Mouse (Mus musculus): ENCODE results near the gene Adprh. TPM values are rescaled to one million over a fixed set of nuclear protein-coding genes. Genes with fewer than 3 reads are reported as not detected.
"Not testable (repeated sequence)": the region's sequence is repeated elsewhere in the genome, so short reads cannot be mapped to it uniquely, and the experiment has no call there.

Gene Adprh
- total and polyA plus RNA-seq, 3 experiments, result 23.4 to 27.9 (median 25.2) TPM

- no peak overlapping the region for H3K27ac ChIP-seq
- DNase-seq, result no peak
- no peaks in the 10 kb centered on the region for H3K79me2 ChIP-seq (replicated peaks; ENCODE audit: control insufficient read depth, insufficient read depth, low read length)
- 91% methylated on average over 7 of the region's 7 CpGs for WGBS
- H3K27me3 ChIP-seq (ENCODE audit: control insufficient read depth, insufficient read depth, low read length), result no peaks in the 10 kb centered on the region
- no peaks in the 10 kb centered on the region; the same call in 1 of the 2 replicates for H3K4me1 ChIP-seq (ENCODE audit: control insufficient read depth, insufficient read depth, low read length)
- H3K4me3 ChIP-seq, result no peak overlapping the region
- intact Hi-C loops (cut with DNase I), result no loop called here
- H3K36me3 ChIP-seq (ENCODE audit: control insufficient read depth, insufficient read depth, low read length), result no peaks in the 10 kb centered on the region
- no peak for TF ChIP-seq CTCF (IDR thresholded peaks at IDR 0.05)
- no peak overlapping the region for H3K9ac ChIP-seq (ENCODE audit: low read depth, low read length)
These were observed 1.8 kb downstream of the Adprh start for GRCm38 (mm10) chr16:38450707-38451106.

DNA sequence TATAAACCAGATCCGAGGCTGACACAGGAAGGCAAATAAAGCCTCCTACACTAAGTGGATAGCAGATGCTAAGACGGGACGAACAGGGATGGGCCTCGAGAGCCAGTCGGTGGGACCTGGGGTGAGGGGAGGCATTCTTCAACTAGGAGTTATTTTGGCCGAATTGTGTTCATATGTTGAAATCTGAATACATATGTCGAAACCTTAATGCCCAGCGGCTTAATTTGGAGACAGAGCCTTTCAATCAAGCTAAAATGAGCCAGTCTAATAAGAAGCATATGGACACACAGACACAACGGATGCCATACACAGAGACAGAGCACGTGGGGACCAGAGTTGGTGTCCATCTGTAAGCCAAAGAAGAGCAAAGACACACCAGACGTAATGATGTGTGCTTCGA, 4.0 kb downstream of the Adprh start:
- H3K79me2 ChIP-seq (replicated peaks; ENCODE audit: control insufficient read depth, insufficient read depth, low read length), result no peaks in the 10 kb centered on the region
- no peak overlapping the region for H3K27ac ChIP-seq
- H3K9ac ChIP-seq (ENCODE audit: low read depth, low read length), result no peak overlapping the region
- H3K36me3 ChIP-seq (ENCODE audit: control insufficient read depth, insufficient read depth, low read length), result peaks cover 2% of the 10 kb centered on the region; the same call in 1 of the 2 replicates
- peaks cover 1% of the 10 kb centered on the region for H3K4me1 ChIP-seq (ENCODE audit: control insufficient read depth, insufficient read depth, low read length)
- no peaks in the 10 kb centered on the region for H3K27me3 ChIP-seq (ENCODE audit: control insufficient read depth, insufficient read depth, low read length)
- DNase-seq, result no peak
- 95% methylated on average over 12 of the region's 12 CpGs for WGBS
- no peak overlapping the region for H3K4me3 ChIP-seq
- no peak for TF ChIP-seq POLR2A (IDR thresholded peaks at IDR 0.05; ENCODE audit: insufficient read depth, low read depth, low read length)
- TF ChIP-seq EP300 (IDR thresholded peaks at IDR 0.05; ENCODE audit: insufficient read depth, low read depth, low read length), result no peak
- no peak for TF ChIP-seq CTCF (IDR thresholded peaks at IDR 0.05)
- intact Hi-C loops (cut with DNase I), result no loop called here

DNA sequence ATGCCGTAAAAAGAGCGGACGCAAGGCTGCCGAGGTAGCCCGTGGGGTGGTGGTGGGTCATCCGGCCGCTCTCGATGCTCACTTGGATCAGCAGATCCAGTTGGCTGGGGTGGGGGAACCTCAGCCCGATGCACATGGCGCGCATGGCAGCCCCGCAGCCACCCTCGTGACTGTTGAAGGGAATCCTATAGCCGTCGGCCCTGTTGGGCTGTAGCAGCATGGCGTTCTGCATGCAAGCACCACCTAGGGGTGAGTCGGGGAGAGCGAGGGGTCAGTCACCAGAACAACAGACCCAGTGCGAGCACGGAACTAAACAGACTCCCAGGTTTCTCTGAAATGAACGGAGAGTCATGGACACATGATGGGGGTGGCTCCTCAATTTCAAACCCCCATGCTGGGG, 5.1 kb downstream of the Adprh start:
- no peak for DNase-seq
- intact Hi-C loops (cut with DNase I), result no loop called here
- H3K4me1 ChIP-seq (ENCODE audit: control insufficient read depth, insufficient read depth, low read length), result peaks cover 1% of the 10 kb centered on the region; the same call in 1 of the 2 replicates
- H3K27ac ChIP-seq, result no peak overlapping the region
- no peak overlapping the region for H3K4me3 ChIP-seq
- H3K9ac ChIP-seq (ENCODE audit: low read depth, low read length), result no peak overlapping the region
- WGBS, result 91% methylated on average over 21 of the region's 21 CpGs
- TF ChIP-seq POLR2A (IDR thresholded peaks at IDR 0.05; ENCODE audit: insufficient read depth, low read depth, low read length) (no peak), CTCF (IDR thresholded peaks at IDR 0.05) (no peak), EP300 (IDR thresholded peaks at IDR 0.05; ENCODE audit: insufficient read depth, low read depth, low read length) (no peak)
- H3K27me3 ChIP-seq (ENCODE audit: control insufficient read depth, insufficient read depth, low read length), result no peaks in the 10 kb centered on the region
- H3K36me3 ChIP-seq (ENCODE audit: control insufficient read depth, insufficient read depth, low read length), result peaks cover 2% of the 10 kb centered on the region; the same call in 1 of the 2 replicates
- no peaks in the 10 kb centered on the region for H3K79me2 ChIP-seq (replicated peaks; ENCODE audit: control insufficient read depth, insufficient read depth, low read length)

DNA sequence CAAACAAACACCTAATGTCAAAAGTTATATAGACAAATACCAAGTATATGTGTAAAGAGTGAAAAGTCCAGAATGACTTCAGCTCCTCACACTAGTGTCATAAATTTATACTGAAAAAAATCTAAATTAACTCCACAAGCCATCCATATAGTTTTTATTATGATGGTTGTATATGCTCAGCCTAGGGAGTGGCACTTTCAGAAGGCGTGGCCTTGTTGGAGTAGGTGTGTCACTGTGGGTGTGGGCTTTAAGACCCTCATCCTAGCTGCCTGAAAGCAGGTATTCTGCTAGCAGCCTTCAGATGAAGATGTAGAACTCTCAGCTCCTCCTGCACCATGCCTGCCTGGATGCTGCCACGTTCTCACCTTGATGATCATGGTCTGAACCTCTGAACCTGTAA, 6.4 kb downstream of the Adprh start:
- 99% methylated on average over 2 of the region's 2 CpGs for WGBS
- H3K4me3 ChIP-seq; H3K27ac ChIP-seq; H3K9ac ChIP-seq (ENCODE audit: low read depth, low read length); H3K27me3 ChIP-seq (ENCODE audit: control insufficient read depth, insufficient read depth, low read length); DNase-seq; intact Hi-C loops (cut with DNase I); H3K36me3 ChIP-seq (ENCODE audit: control insufficient read depth, insufficient read depth, low read length); H3K79me2 ChIP-seq (replicated peaks; ENCODE audit: control insufficient read depth, insufficient read depth, low read length); H3K4me1 ChIP-seq (ENCODE audit: control insufficient read depth, insufficient read depth, low read length): not testable (repeated sequence)

GRCm38 (mm10) chr16:38445576-38445975, 6.9 kb downstream of the Adprh start:
- Histone ChIP-seq H3K27me3 (ENCODE audit: control insufficient read depth, insufficient read depth, low read length) (no peaks in the 10 kb centered on the region), H3K36me3 (ENCODE audit: control insufficient read depth, insufficient read depth, low read length) (peaks cover 2% of the 10 kb centered on the region; the same call in 1 of the 2 replicates), H3K27ac (no peak overlapping the region), H3K9ac (ENCODE audit: low read depth, low read length) (no peak overlapping the region), H3K4me1 (ENCODE audit: control insufficient read depth, insufficient read depth, low read length) (peaks cover 1% of the 10 kb centered on the region; the same call in 1 of the 2 replicates), H3K79me2 (replicated peaks; ENCODE audit: control insufficient read depth, insufficient read depth, low read length) (no peaks in the 10 kb centered on the region), H3K4me3 (no peak overlapping the region)
- intact Hi-C loops (cut with DNase I), result no loop called here
- no peak for DNase-seq
- WGBS, result 97% methylated on average over 20 of the region's 20 CpGs
- no peak for TF ChIP-seq POLR2A (IDR thresholded peaks at IDR 0.05; ENCODE audit: insufficient read depth, low read depth, low read length)
- TF ChIP-seq CTCF (IDR thresholded peaks at IDR 0.05), result no peak
- no peak for TF ChIP-seq EP300 (IDR thresholded peaks at IDR 0.05; ENCODE audit: insufficient read depth, low read depth, low read length)

DNA sequence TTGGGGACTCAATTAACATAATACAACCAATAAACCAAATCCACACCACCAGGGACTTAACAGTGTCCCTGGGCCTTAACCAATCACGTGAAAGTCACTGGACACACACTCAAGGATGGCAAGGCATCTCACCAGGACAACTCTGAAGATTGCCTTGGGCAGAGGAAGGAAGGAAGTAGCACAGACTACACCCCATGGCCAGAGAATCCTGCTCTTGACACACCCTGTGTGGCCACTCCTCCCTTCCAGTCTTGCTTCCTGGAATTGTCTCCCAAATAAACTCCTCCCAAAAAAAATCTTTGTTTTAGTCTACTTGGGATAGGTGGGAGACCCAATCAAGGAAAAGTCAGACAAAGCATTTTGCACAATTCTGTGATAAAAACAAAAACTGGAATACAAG, 7.5 kb downstream of the Adprh start:
- intact Hi-C loops (cut with DNase I), result no loop called here
- peaks cover 1% of the 10 kb centered on the region; the same call in 1 of the 2 replicates for H3K4me1 ChIP-seq (ENCODE audit: control insufficient read depth, insufficient read depth, low read length)
- no peak for TF ChIP-seq POLR2A (IDR thresholded peaks at IDR 0.05; ENCODE audit: insufficient read depth, low read depth, low read length)
- no peak for TF ChIP-seq CTCF (IDR thresholded peaks at IDR 0.05)
- no peak for TF ChIP-seq EP300 (IDR thresholded peaks at IDR 0.05; ENCODE audit: insufficient read depth, low read depth, low read length)
- no peak overlapping the region for H3K27ac ChIP-seq
- no peak overlapping the region for H3K4me3 ChIP-seq
- DNase-seq, result no peak
- WGBS, result 96% methylated on average over 1 of the region's 1 CpGs
- no peaks in the 10 kb centered on the region for H3K27me3 ChIP-seq (ENCODE audit: control insufficient read depth, insufficient read depth, low read length)
- H3K36me3 ChIP-seq (ENCODE audit: control insufficient read depth, insufficient read depth, low read length), result peaks cover 2% of the 10 kb centered on the region; the same call in 1 of the 2 replicates
- no peak overlapping the region for H3K9ac ChIP-seq (ENCODE audit: low read depth, low read length)
- H3K79me2 ChIP-seq (replicated peaks; ENCODE audit: control insufficient read depth, insufficient read depth, low read length), result no peaks in the 10 kb centered on the region

All from heart, adult 2 months (tissue).